Mouse (Mus musculus) hindbrain, postnatal 0 days (tissue): Measurements from ENCODE around the gene Ucn2. TPM values are rescaled to one million over a fixed set of nuclear protein-coding genes. Genes with fewer than 3 reads are reported as not detected.

Experiments
- ATAC-seq: fragments of 200-750 bp; cut with Nextera tagmentation; 2 replicates; pipeline ENCODE4 v1.8.0; 2017; ENCODE audit warnings: mild to moderate bottlenecking, moderate TSS enrichment, moderate library complexity
- DNase-seq: peaks from one replicate; pipeline ENCODE4 v3.0.0-alpha.2; 2015; ENCODE audit warnings: low spot score
- H3K27ac ChIP-seq: fragments of 300-500 bp; sonication (generic); 2 replicates; pipeline ENCODE4 v1.5.1; 2014; ENCODE audit warnings: mild to moderate bottlenecking
- H3K27me3 ChIP-seq: fragments of 300-500 bp; sonication (generic); 2 replicates; pipeline ENCODE4 v1.6.1; 2014; ENCODE audit warnings: low read length, mixed read lengths; ENCODE audit not compliant: insufficient read depth
- H3K36me3 ChIP-seq: fragments of 300-500 bp; sonication (generic); 2 replicates; pipeline ENCODE4 v1.6.1; 2014; ENCODE audit warnings: low read length, mixed read lengths; ENCODE audit not compliant: insufficient read depth
- H3K4me1 ChIP-seq: fragments of 300-500 bp; sonication (generic); 2 replicates; pipeline ENCODE4 v1.6.1; 2014; ENCODE audit warnings: antibody characterized with exemption, low read length, mixed read lengths; ENCODE audit not compliant: insufficient read depth
- H3K4me2 ChIP-seq: fragments of 300-500 bp; sonication (generic); 2 replicates; pipeline ENCODE4 v1.6.1; 2014; ENCODE audit warnings: low read depth, mild to moderate bottlenecking, low read length, moderate library complexity, mixed read lengths
- H3K4me3 ChIP-seq: fragments of 300-500 bp; sonication (generic); 2 replicates; pipeline ENCODE4 v1.5.1; 2014; ENCODE audit warnings: low read length
- H3K9ac ChIP-seq: fragments of 300-500 bp; sonication (generic); replicated peaks from 2 replicates; pipeline ENCODE4 v1.6.1; 2014; ENCODE audit warnings: mild to moderate bottlenecking, low read length, moderate library complexity, mixed read lengths
- H3K9me3 ChIP-seq: fragments of 300-500 bp; sonication (generic); 2 replicates; pipeline ENCODE4 v1.6.1; 2016; ENCODE audit warnings: low read length, mixed read lengths
- CTCF ChIP-seq: IDR thresholded peaks from 2 replicates; pipeline ENCODE4 v1.5.1; 2016; ENCODE audit warnings: antibody characterized with exemption, control low read depth, low read depth
- WGBS: fragments of 180-500 bp; shearing (Covaris S2); extraction: QIAGEN DNeasy Blood & Tissue Kit; methylation state at CpG from one replicate; pipeline ENCODE4 v1.1.7; 2014; 5-methylcytosine and 5-hydroxymethylcytosine counted together
- polyA plus RNA-seq: library from polyadenylated mRNA; unstranded; fragments of >200 nt; fragmentation: Nextera tagmentation; extraction: Ambion mirVana; gene quantifications from 2 replicates; pipeline ENCODE4 v1.2.1, GENCODE M21; 2015
- total RNA-seq: library from RNA; depleted of rRNA; stranded (reverse); fragments of >200 nt; gene quantifications from 2 replicates; pipeline ENCODE4 v1.2.3, GENCODE M21; 2014

Gene Ucn2
- total and polyA plus RNA-seq, 2 experiments from 2014 or later = not detected

- Histone ChIP-seq H3K4me2 (no peak within 1 kb of the TSS; the same call in 1 of the 2 replicates), H3K4me1 (no peaks in the 10 kb centered on the region), H3K36me3 (peaks cover 24% of the 10 kb centered on the region), H3K27me3 (no peaks in the 10 kb centered on the region), H3K4me3 (no peak within 1 kb of the TSS), H3K9me3 (no peaks in the 10 kb centered on the region), H3K9ac (no peak within 1 kb of the TSS), H3K27ac (no peak within 1 kb of the TSS)
- DNase-seq (no peak), ATAC-seq (no peak)
- no peak for TF ChIP-seq CTCF
- WGBS = 13% methylated on average over 15 of the region's 15 CpGs
Measured at GRCm38 (mm10) chr9:108953081-108953636, 32.7 kb upstream of the Ucn2 start, which contains the start of gene Col7a1. Gene Col7a1 (plus strand): TSS chr9:108953586.

- 0 out of 2 replicates have a peak, but pooled peaks cover 3% of the 10 kb centered on the region for H3K36me3 ChIP-seq
- TF ChIP-seq CTCF = no peak
- DNase-seq (no peak), ATAC-seq (no peak)
- H3K27ac ChIP-seq = no peak overlapping the region
- H3K9ac ChIP-seq = no peak overlapping the region
- H3K4me1 ChIP-seq = no peaks in the 10 kb centered on the region
- no peak overlapping the region for H3K4me2 ChIP-seq
- no peaks in the 10 kb centered on the region for H3K27me3 ChIP-seq
- WGBS = 84% methylated on average over 11 of the region's 11 CpGs
- H3K9me3 ChIP-seq = no peaks in the 10 kb centered on the region
- no peak overlapping the region for H3K4me3 ChIP-seq
Measured at GRCm38 (mm10) chr9:108955241-108955640, 30.6 kb upstream of the Ucn2 start.

GRCm38 (mm10) chr9:108955846-108956245 lies 30.0 kb upstream of the Ucn2 start:
- no peaks in the 10 kb centered on the region for H3K27me3 ChIP-seq
- H3K9me3 ChIP-seq = no peaks in the 10 kb centered on the region
- WGBS = 87% methylated on average over 11 of the region's 11 CpGs
- no peak overlapping the region for H3K4me2 ChIP-seq
- DNase-seq = no peak
- H3K27ac ChIP-seq = no peak overlapping the region
- H3K4me1 ChIP-seq = no peaks in the 10 kb centered on the region
- H3K9ac ChIP-seq = no peak overlapping the region
- H3K4me3 ChIP-seq = no peak overlapping the region
- TF ChIP-seq CTCF = no peak
- ATAC-seq = no peak
- no peaks in the 10 kb centered on the region for H3K36me3 ChIP-seq

GRCm38 (mm10) chr9:108963577-108963976 lies 22.2 kb upstream of the Ucn2 start:
- ATAC-seq (no peak), DNase-seq (no peak)
- no peak overlapping the region for H3K4me3 ChIP-seq
- H3K9ac ChIP-seq = no peak overlapping the region
- H3K4me2 ChIP-seq = no peak overlapping the region
- H3K36me3 ChIP-seq = no peaks in the 10 kb centered on the region
- H3K4me1 ChIP-seq = no peaks in the 10 kb centered on the region
- H3K27me3 ChIP-seq = no peaks in the 10 kb centered on the region
- no peak overlapping the region for H3K27ac ChIP-seq
- no peaks in the 10 kb centered on the region for H3K9me3 ChIP-seq
- no peak for TF ChIP-seq CTCF
- WGBS = 65% methylated on average over 3 of the region's 3 CpGs

GRCm38 (mm10) chr9:108964338-108964737 lies 21.5 kb upstream of the Ucn2 start:
- Histone ChIP-seq H3K9ac (no peak overlapping the region), H3K27ac (no peak overlapping the region), H3K4me1 (no peaks in the 10 kb centered on the region), H3K4me3 (no peak overlapping the region), H3K27me3 (no peaks in the 10 kb centered on the region), H3K4me2 (no peak overlapping the region), H3K36me3 (no peaks in the 10 kb centered on the region), H3K9me3 (no peaks in the 10 kb centered on the region)
- 73% methylated on average over 6 of the region's 6 CpGs for WGBS
- DNase-seq = no peak
- ATAC-seq = no peak
- no peak for TF ChIP-seq CTCF

- no peak overlapping the region for H3K27ac ChIP-seq
- WGBS = 81% methylated on average over 8 of the region's 8 CpGs
- no peak for DNase-seq
Measured at GRCm38 (mm10) chr9:108970623-108971022, 15.2 kb upstream of the Ucn2 start.

GRCm38 (mm10) chr9:108976483-108976882 lies 9.3 kb upstream of the Ucn2 start:
- ATAC-seq = no peak
- Histone ChIP-seq H3K9ac (no peak overlapping the region), H3K27ac (no peak overlapping the region), H3K4me3 (no peak overlapping the region), H3K9me3 (no peaks in the 10 kb centered on the region), H3K4me2 (no peak overlapping the region), H3K27me3 (no peaks in the 10 kb centered on the region), H3K4me1 (no peaks in the 10 kb centered on the region), H3K36me3 (no peaks in the 10 kb centered on the region)
- no peak for DNase-seq
- no peak for TF ChIP-seq CTCF
- 84% methylated on average over 9 of the region's 9 CpGs for WGBS

More at GRCm38 (mm10) chr9:108970623-108971022, 15.2 kb upstream of the Ucn2 start:
- Histone ChIP-seq H3K27me3 (no peaks in the 10 kb centered on the region), H3K4me1 (no peaks in the 10 kb centered on the region), H3K9ac (no peak overlapping the region), H3K4me2 (no peak overlapping the region), H3K4me3 (no peak overlapping the region), H3K9me3 (no peaks in the 10 kb centered on the region), H3K36me3 (no peaks in the 10 kb centered on the region)
- no peak for TF ChIP-seq CTCF
- ATAC-seq = no peak
